Mouse (Mus musculus) urinary bladder, adult 18-20 months (tissue): ENCODE results near the gene Calcb.
"Not testable (repeated sequence)": the region's sequence is repeated elsewhere in the genome, so short reads cannot be mapped to it uniquely, and the experiment has no call there.

ENCODE experiments used
- DNase-seq, 2 experiments: peaks; one replicate each; pipeline ENCODE4 v3.0.0; 2022; ENCODE audit warnings: low spot score in 2 of 2, mixed read lengths in 2 of 2

Gene Calcb

DNA sequence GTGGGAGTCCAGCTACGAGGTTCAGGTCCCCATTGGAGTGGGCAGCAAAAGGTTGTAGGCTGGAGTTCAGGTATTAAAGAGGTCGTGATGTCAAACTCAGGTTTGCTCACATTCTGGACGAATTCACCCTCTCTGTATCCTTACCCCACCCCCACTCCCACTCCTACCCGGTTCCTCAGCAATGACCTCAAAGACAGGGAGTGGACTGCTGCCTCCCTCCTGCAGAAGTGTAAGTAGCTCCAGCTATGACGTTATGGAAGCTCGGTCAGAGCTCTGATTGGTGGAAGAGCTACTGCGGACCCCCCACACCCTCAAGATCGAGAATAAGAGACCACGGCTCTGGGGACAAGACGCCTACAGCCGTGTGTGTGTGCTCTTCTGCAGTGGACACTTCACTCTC lies at the start of gene Calcb:
Gene Calcb, plus strand, starts transcription at position 344 of the 400 bp plus-strand sequence.
- no peak for DNase-seq

DNA sequence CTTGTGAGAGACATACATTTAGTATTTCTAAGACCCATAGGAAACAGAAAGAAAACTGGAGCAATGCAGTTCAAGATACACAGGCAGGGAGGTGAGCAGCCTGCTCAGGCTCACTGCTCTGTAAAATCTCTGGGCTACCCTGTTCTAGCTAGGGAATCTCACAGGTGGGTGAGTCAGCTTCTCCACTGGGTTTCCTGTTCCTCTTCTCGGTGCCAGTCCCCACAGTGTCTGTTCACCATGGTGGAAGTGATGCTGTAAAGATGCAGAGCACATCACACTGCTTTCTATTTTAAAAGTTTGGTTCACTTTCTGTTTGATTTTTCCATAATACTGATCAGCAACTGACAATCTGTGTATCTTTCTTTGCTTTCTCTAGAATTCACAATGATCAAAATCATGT lies 47.0 kb upstream of the Calcb start:
- DNase-seq: no peak

DNA sequence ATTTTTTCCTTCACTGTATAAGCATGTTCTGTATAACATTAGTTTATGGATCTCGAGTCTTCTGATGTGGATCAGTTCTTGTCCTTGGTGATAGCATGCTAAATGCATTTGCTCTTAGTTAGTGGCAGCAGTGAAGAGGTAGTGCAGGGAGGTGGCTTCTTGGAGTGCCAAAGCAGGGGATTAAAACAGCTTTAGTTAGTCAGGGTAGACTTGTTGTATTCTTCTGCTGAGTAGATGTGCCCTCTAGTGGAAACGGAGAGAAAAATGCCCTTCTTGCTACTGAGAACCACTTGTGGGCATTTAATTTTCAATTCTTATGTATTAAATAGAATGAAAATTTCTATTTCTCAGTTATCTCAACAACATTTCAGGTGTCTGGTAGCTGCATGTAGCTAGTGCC lies 45.7 kb upstream of the Calcb start:
- no peak for DNase-seq

DNA sequence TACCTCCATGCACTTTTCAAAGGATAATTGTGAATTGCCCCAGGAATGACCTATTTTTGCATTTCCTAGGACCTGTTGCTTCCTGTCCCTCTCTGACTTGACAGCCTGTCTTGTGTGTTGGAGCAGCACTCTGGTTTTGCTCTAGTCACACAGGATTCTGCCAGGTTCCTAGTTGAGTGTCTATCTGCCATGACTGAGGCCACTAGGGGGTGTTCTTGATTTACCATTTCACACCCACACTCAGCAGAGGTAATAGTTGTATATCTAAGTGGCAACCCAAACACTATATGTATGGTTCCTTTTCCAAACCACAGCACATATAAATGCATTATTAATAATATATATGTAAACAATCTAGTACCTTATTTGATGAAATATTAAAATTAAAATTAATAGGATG lies 26.1 kb upstream of the Calcb start:
- no peak for DNase-seq

DNA sequence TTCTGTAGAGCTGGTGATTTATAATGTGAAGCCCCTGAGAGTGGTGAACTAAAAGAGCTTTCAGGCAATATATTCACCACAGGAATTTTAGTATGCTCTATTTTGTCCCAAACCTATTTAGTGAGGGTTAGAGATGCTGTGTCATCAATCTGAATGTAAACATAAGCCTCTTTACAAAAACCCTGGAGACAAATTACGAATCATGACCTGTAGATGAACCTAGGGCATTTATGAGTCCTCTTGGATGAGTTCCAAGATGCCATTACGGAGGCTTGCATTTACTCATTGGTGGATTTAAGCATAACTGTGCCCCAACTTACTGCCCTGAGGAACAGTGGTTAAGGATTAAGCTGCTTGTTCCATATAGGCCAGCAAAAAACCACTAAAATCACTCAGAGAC lies 17.6 kb upstream of the Calcb start:
- DNase-seq: no peak

DNA sequence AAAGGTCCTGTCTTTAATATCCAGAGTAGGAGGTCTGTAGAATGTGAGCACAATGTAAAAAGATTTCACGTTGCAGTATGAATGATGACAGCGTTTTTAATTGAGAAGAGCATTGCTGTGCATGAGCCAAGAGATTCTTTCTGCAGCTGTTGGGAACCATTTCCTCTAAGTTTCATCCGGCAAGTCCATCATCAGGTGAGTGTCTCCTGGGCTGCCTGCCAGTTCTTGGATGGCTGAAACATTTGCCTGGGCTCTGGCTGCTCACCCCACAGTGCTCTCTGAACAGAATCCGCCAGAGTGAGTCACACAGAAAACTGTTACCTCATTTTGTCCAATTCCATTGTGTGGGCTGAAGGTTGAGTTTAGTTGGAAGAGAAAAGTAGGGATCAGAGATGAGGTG lies 11.7 kb upstream of the Calcb start:
- DNase-seq: no peak

DNA sequence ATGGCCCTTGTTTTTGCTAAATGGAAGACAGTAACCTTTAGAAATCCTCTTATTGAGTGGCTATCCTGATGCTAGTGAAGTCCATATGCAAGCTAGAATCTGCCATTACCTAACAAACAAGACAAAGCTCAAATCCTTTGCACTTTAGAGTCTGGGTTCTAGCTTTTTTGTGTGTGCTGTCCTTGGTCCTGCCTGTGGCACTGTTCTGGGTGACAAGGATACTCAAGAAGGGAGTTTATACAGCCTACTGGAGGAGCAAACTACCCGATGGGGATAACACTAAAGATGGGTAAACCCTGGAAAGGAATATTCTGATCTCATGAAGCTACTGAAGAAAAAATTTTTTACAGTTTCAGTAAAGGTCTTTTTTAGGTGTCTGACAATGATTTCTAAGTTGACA lies 11.0 kb upstream of the Calcb start:
- DNase-seq: no peak

DNA sequence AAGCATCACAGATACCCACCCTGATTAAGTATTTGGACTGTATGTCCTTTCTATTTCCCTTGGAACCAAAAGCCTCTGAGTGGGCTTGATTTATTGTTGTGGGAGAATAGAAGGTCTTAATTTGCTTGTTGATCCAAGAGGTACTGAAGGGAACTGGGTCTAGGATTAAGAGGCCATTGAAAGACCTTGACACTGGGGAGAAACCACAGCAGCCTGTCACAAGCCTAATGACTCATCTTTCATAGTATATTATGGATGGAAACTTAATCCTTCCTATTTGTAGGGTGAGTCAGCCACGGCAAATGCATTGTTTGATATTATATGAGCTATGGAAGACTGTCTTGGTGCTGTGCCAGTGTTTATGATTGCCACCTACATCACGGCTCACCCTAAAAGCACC lies 8.0 kb upstream of the Calcb start:
- DNase-seq: no peak

DNA sequence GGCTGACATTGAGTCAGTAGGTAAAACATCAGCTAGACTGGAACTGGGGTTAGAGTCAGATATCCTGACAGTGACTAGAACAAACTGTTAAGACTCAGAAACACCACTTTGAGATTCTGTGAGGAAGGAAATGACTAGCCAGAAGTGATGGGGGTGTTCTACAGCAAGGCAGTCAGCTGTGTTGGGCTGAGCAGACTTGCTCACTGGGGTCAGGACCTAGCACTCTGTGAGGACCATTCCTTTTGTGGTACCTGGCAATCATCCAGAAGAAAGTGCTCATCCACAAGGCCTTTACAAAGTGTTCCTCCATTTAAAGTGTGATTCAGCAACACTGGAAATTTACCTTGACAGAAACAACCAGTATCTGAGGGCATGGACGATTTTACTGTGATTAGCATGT lies 5.9 kb upstream of the Calcb start:
- DNase-seq: no peak

DNA sequence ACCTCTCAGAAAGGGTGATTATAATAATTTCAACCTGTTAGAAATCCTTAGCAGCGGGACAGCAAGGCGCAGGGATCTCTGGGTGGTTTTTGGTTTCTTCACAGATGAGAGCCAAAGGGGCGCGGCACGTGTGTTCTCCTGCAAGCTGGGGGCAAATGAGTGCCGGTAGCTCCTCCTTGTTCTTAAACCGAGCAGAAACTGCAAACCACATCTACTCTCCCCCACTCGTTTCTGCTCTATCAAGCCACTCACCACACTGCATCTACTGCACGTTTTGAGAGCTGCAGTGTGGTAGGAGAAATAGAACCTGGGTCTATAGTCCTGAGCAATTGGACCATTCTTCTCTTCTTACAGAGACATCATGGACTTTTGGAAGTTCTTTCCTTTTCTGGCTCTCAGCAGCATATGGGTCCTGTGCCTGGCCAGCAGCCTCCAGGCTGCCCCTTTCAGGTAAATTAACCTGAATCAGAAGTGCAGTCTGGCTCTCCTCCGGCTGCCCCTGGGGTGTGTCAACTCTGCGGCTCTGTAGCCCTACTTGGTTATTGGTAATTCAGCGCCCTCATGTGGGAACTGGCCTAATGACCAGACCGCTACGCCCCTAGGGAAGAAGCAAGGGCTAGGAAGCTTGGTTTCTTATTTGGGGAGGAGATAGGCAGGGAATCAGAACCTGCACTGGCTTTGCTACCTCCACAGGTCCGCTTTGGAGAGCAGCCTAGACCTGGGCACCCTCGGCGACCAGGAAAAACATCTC lies 1.1 kb downstream of the Calcb start:
- DNase-seq: peak; percentile 43 to 52

DNA sequence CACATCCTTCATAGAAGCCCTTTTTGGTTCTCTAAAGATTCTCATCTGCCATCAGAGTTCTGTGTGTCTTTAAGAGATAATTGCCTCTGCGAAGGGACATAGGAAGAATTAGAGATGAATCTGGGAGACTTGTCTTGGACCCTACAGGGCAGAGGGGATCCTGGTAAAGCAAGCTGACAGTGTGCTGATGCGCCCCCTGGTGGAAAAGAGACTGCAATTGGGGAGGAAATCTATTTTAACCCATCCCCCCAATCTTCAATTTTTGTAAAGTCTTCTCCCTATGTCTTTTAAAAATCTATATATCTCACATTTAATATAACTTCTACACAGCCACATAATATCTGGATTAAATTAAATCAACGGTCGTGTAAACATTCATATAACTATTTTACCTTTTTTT lies 11.3 kb downstream of the Calcb start:
- not testable (repeated sequence) for DNase-seq

DNA sequence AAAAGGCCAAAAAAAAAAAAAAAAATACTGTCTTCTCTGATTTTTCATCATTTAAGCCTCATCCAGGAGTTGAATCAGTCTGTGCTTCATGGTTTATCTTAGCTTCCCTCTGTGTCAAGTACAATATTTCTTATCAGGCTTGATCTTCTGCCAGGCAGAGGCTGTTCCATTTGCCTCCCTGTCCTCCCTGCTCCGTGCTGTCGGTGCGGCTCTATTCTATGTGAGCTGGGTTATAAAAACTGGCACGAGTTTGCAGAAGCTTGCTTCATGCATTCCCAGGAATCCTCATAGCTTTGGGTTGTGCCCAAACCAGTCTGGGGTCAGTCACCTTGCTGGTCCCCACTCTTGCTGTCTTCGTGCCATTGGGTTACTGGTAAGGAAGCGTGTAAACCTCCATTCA lies 12.7 kb downstream of the Calcb start:
- no peak for DNase-seq

DNA sequence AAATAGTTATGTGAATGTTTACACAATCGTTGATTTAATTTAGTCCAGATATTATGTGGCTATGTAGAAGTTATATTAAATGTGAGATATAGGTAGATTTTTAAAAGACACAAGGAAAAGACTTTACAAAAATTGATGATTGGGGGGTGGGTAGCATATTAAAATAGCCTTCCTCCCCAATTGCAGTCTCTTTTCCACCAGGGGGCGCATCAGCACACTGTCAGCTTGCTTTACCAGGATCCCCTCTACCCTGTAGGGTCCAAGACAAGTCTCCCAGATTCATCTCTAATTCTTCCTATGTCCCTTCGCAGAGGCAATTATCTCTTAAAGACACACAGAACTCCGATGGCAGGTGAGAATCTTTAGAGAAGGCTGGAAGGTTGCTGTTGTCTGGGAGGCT lies 13.3 kb downstream of the Calcb start:
- not testable (repeated sequence) for DNase-seq

DNA sequence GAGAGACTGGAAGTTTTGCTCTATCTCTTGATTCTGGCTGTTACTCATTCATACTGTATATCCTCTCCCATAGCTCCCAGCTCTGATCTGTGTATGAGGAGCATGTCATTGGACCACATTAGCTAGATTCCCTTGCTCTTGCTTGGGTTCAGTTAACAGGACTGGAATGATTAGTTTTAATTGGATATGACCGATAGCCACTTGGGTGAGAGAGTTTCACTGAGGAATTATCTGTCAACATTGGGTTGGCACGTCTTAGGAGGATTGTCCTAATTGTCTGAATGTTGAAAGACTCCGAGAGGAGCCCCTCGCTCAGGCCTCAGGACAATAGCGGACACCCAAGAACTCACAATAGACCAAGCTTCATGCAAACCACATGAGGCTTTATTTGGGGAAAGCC lies 17.8 kb downstream of the Calcb start:
- DNase-seq: no peak

DNA sequence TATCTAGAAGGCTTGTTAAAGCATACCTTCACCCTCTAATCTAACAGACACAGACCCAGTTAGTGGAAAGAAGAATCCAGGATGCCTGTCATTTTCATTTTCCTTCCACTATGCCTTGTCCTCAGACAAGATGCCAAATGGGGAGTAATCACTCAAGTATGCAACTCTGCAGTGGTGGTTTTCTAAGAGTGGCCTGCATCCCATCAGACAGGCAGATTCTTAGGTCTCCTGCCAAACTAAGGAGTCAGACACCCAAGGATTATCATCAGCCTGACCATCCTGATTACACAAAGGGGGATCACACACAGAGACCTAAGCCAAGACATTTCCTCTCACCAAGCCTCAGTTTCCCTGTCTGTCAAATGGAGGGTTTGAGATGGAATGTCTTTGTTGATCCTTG lies 19.7 kb downstream of the Calcb start:
- no peak for DNase-seq

DNA sequence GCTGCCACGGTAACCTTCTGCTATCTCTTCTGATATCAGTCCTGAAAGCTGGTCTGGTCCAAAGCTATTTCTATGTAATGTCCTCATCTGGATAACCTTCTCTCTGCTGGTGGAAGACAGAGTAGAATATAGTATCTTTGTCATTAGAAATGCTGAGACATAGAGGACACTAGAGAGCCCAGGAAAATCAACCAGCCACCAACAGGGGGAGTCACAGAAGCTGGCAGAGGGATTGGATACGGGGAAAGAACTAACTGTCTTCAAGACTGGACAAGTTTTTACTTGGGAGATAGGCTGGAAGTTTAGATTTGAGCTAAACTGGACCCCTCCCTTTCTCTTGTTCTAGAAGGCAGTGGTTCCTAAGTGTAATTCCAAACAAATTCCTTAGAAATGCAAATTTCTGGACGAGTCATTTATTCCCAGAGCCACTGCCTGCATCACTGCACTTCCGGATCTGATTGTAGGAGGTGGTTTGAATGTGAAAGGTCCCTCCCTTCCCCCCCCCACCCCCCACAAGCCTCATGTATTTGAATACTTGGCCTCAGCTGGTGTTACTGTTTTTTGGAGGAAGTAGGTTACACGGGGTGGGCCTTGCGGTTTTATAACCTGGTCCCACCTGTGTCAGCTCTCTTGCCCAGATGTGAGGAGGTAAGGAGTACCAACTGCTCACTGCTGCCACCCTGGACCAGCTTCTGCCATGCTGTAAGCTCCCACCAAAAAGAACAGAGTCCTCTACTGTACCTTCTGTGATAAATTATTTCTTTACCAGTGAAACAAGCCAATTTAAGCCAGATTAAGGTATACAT lies 22.1 kb downstream of the Calcb start:
- no peak for DNase-seq

DNA sequence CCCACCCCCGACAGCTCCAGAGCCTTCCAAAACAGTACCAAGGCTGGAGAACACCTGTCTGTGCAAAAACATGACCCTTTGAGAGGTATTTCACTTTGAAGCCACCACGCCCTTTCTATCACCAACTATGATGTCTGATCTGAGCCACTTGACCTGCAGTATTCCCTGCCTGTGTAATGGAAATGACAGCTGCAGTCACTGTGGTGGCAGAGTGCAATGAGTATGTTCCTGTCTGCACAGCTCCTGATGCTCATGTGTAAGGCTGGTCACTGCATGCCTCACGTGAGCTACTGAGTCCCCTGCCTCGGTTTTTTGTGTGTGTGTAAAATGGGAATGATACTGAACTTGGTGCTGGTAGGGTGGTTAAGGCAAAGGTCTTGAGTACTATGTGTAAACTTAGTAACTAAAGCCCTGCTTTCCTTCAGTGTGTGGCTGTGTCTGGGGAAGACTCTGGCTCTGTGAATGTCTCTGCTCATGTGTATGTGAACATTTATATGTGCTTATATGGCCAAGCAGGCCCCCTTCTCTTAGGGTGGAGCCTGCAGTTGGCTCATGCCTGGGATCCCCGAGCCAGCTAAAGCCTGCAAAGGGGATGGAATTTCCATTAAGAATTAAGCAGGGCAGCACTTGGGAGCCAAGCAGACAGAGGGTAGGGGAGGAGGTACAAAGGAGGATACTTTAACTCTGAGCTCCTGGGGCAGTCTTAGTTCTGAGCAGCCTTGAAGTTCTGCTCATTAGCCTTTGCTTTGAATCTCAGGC lies 24.8 kb downstream of the Calcb start, which contains the start of gene Insc:
Gene Insc, plus strand, starts transcription at position 673 of the 759 bp plus-strand sequence.
- no peak for DNase-seq

DNA sequence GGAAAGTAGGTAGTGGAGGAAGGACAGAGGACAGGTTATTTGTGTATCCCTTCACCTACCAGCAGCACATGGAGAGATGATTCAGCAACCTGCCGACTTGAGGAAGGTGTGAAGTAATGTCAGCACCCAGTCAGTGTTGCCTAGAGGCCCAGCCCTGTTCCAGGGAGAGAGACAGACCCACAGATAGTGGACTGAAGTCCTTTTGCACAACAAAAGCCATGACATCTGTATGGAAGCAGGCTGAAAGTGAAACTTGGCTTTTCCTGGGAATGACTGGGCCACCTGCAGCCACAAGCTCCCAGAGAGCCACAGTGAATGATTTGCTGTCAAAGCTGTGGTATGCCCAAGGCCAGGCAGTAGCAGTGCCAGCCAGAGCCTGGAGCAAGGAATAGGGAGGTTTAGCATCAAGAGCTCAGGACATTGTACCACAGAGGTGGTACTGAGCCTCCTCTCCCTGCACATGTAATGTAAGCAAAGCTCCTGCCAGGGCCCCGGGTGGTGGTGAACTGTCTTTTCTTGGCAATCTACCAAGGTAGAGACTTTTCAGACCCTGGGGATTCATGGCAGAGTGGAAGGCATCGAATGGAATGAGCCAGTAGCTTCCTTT lies 26.3 kb downstream of the Calcb start:
- no peak for DNase-seq

DNA sequence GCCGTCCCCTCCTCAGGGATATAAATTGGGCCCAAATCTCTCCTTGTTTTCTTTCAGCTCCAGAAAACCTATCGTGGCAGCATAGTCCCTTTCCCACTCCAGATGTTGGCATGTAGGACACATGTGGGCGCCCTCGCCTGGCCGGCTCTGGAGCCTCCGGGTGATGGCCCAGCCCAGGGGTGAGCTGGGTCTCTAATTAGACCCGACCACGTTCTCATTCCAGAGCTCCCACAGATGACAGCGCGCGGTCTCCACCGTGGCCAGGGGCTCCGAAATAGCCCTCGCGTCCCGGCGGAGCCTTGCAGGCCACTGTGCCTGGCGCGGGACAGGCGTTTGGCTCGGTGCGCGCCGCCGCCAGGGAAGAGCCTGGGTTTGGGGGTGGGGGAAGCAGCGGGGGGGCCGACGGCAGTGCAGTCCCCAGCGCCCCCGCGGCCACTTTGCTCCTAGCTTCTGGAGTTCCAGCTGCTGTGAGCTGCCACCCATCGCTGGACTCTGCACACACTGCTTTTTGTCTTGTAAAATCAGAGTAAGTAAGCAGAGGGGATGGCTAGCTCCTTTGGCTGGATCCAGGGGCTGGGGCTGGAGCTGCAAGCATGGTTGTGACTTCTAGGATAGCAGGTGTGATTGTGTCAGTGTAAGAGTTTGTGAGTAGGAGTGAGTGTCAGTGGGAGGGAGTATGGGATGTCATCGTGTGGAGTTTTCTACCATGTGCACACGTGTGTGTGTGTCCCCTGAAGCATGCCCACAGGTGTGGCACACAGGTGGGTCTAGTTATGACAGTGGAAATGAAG lies 27.2 kb downstream of the Calcb start:
- no peak for DNase-seq

DNA sequence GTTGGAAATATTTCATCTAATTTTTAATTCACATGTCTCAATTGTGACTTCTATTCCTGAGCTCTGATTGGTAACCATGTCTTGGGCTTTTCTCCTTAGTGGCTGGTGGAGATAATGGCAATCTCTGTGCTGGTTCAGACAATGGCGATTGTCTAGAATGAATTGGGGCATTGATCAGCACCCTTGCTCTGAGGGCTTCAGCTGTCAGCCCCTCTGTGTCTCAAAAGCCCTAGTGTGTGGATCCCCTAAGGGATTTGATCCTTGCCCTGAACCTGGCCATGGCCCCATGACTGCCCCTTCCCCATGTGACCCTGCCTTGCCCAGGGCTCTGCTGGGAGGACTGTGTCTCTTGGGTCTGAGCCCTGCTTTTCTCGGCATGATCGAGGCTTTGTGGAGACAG lies 29.2 kb downstream of the Calcb start:
- DNase-seq: no peak

DNA sequence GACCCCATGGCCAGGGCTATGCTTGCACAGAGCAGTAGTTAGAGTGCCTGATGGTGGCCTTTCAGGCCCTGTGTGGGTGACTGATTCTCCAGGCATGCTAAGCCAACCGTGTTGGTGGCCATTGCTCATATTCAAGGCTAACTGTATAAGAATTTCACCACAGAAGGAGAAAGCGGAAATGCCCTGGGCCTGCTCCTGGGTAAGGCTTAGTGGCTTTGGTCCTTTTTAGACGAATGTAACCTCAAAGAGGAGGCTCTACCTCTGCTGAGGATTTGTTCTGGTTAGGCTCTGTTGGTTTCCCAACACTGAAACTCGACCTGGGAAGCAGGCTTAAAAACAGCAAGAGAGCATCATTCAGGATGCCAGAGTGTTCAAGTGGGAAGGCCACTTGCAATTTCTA lies 29.8 kb downstream of the Calcb start:
- no peak for DNase-seq
